Mouse (Mus musculus) liver, embryonic 16.5 days (tissue): ENCODE data around the gene Lman2. TPM values are rescaled to one million over a fixed set of nuclear protein-coding genes. Genes with fewer than 3 reads are reported as not detected.

Experiments
- ATAC-seq: fragments of 200-750 bp; cut with Nextera tagmentation; 2 replicates; pipeline ENCODE4 v1.8.0; 2017; ENCODE audit warnings: low read depth, mild to moderate bottlenecking, moderate number of reproducible peaks, moderate library complexity
- H3K27ac ChIP-seq: fragments of 300-500 bp; sonication (generic); 2 replicates; pipeline ENCODE4 v1.5.1; 2014; ENCODE audit warnings: mild to moderate bottlenecking, low read length
- H3K27me3 ChIP-seq: fragments of 300-500 bp; sonication (generic); 2 replicates; pipeline ENCODE4 v1.6.1; 2014; ENCODE audit warnings: low read depth, low read length, mixed read lengths; ENCODE audit not compliant: control insufficient read depth, insufficient read depth
- H3K36me3 ChIP-seq: fragments of 300-500 bp; sonication (generic); 2 replicates; pipeline ENCODE4 v1.6.1; 2014; ENCODE audit warnings: mild to moderate bottlenecking; ENCODE audit not compliant: control insufficient read depth, insufficient read depth
- H3K4me1 ChIP-seq: fragments of 300-500 bp; sonication (generic); 2 replicates; pipeline ENCODE4 v1.6.1; 2014; ENCODE audit warnings: low read depth, low read length, mixed read lengths; ENCODE audit not compliant: control insufficient read depth
- H3K4me2 ChIP-seq: fragments of 300-500 bp; sonication (generic); 2 replicates; pipeline ENCODE4 v1.6.1; 2014; ENCODE audit warnings: low read depth, low read length, mixed read lengths
- H3K4me3 ChIP-seq: fragments of 300-500 bp; sonication (generic); 2 replicates; pipeline ENCODE4 v1.5.1; 2014; ENCODE audit warnings: low read depth, mild to moderate bottlenecking, low read length
- H3K9ac ChIP-seq: fragments of 300-500 bp; sonication (generic); 2 replicates; pipeline ENCODE4 v1.6.1; 2014; ENCODE audit warnings: low read depth, low read length
- H3K9me3 ChIP-seq: fragments of 300-500 bp; sonication (generic); replicated peaks from 2 replicates; pipeline ENCODE4 v1.6.1; 2016; ENCODE audit warnings: low read length; ENCODE audit not compliant: control insufficient read depth
- WGBS: fragments of 180-500 bp; shearing (Covaris S2); extraction: QIAGEN DNeasy Blood & Tissue Kit; methylation state at CpG from one replicate; pipeline ENCODE4 v1.1.7; 2014; ENCODE audit not compliant: insufficient replicate concordance; 5-methylcytosine and 5-hydroxymethylcytosine counted together
- polyA plus RNA-seq: library from polyadenylated mRNA; unstranded; fragments of >200 nt; fragmentation: Nextera tagmentation; extraction: Ambion mirVana; gene quantifications from 2 replicates; pipeline ENCODE4 v1.2.1, GENCODE M21; 2015

Lman2 gene
- polyA plus RNA-seq, 1 experiment from 2014 or later: 55.5 TPM

GRCm38 (mm10) chr13:55330567-55331400, 31.8 kb downstream of the Lman2 start:
- Histone ChIP-seq H3K4me2 (peak overlapping the region; percentile 88), H3K27me3 (no peaks in the 10 kb centered on the region), H3K9ac (peak overlapping the region; percentile 90), H3K4me3 (peak overlapping the region; percentile 72), H3K36me3 (peaks cover 13% of the 10 kb centered on the region), H3K9me3 (no peaks in the 10 kb centered on the region), H3K4me1 (peaks cover 39% of the 10 kb centered on the region), H3K27ac (peak overlapping the region; percentile 96)
- 58% methylated on average over 14 of the region's 14 CpGs for WGBS
- ATAC-seq: peak; percentile 24

- H3K9ac ChIP-seq: peak within 1 kb of the TSS; percentile 90
- ATAC-seq: peak; percentile 86
- peak within 1 kb of the TSS; percentile 96 for H3K27ac ChIP-seq
- H3K4me2 ChIP-seq: peak within 1 kb of the TSS; percentile 88
- H3K4me3 ChIP-seq: peak within 1 kb of the TSS; percentile 72
- WGBS: under 1% methylated on average over 76 of the region's 82 CpGs
- no peaks in the 10 kb centered on the region for H3K9me3 ChIP-seq
- H3K4me1 ChIP-seq: peaks cover 39% of the 10 kb centered on the region
- H3K27me3 ChIP-seq: no peaks in the 10 kb centered on the region
- H3K36me3 ChIP-seq: peaks cover 21% of the 10 kb centered on the region
Measured at GRCm38 (mm10) chr13:55329683-55330566, 32.7 kb downstream of the Lman2 start, which contains the start of gene Mxd3. TSS of gene Mxd3 (minus strand) at chr13:55329823.

- ATAC-seq: peak; percentile 37
- WGBS: under 1% methylated on average over 28 of the region's 29 CpGs
- H3K4me1 ChIP-seq: peaks cover 40% of the 10 kb centered on the region
- H3K27me3 ChIP-seq: no peaks in the 10 kb centered on the region
- peak overlapping the region; percentile 88 for H3K4me2 ChIP-seq
- no peaks in the 10 kb centered on the region for H3K9me3 ChIP-seq
- H3K36me3 ChIP-seq: peaks cover 26% of the 10 kb centered on the region
- peak overlapping the region; percentile 96 for H3K27ac ChIP-seq
- peak overlapping the region; percentile 72 for H3K4me3 ChIP-seq
- H3K9ac ChIP-seq: peak overlapping the region; percentile 90
Measured at GRCm38 (mm10) chr13:55329109-55329682, 33.4 kb downstream of the Lman2 start.

GRCm38 (mm10) chr13:55328641-55329040, 33.9 kb downstream of the Lman2 start:
- no peak for ATAC-seq
- no peaks in the 10 kb centered on the region for H3K9me3 ChIP-seq
- H3K4me2 ChIP-seq: peak overlapping the region; percentile 88
- 76% methylated on average over 4 of the region's 4 CpGs for WGBS
- peaks cover 32% of the 10 kb centered on the region for H3K36me3 ChIP-seq
- H3K4me1 ChIP-seq: peaks cover 45% of the 10 kb centered on the region
- H3K4me3 ChIP-seq: peak overlapping the region; percentile 72
- H3K27me3 ChIP-seq: no peaks in the 10 kb centered on the region
- H3K9ac ChIP-seq: peak overlapping the region; percentile 90
- no peak overlapping the region for H3K27ac ChIP-seq

- Histone ChIP-seq H3K9ac (peak overlapping the region; percentile 90), H3K27me3 (no peaks in the 10 kb centered on the region), H3K4me2 (peak overlapping the region; percentile 88), H3K4me3 (peak overlapping the region; percentile 72), H3K4me1 (peaks cover 50% of the 10 kb centered on the region), H3K9me3 (no peaks in the 10 kb centered on the region), H3K36me3 (peaks cover 36% of the 10 kb centered on the region), H3K27ac (0 out of 2 replicates have a peak overlapping the region, but pooled peaks have one; percentile 49)
- 71% methylated on average over 6 of the region's 6 CpGs for WGBS
- ATAC-seq: no peak
Measured at GRCm38 (mm10) chr13:55328171-55328570, 34.4 kb downstream of the Lman2 start.

GRCm38 (mm10) chr13:55327633-55328032, 35.0 kb downstream of the Lman2 start:
- H3K4me3 ChIP-seq: peak overlapping the region; percentile 72
- ATAC-seq: 0 out of 2 replicates have a peak, but pooled peaks have one; percentile 5
- peak overlapping the region; percentile 88 for H3K4me2 ChIP-seq
- 0 out of 2 replicates have a peak overlapping the region, but pooled peaks have one; percentile 49 for H3K27ac ChIP-seq
- H3K27me3 ChIP-seq: no peaks in the 10 kb centered on the region
- peak overlapping the region; percentile 90 for H3K9ac ChIP-seq
- WGBS: 39% methylated on average over 8 of the region's 8 CpGs
- no peaks in the 10 kb centered on the region for H3K9me3 ChIP-seq
- peaks cover 36% of the 10 kb centered on the region for H3K36me3 ChIP-seq
- peaks cover 54% of the 10 kb centered on the region for H3K4me1 ChIP-seq

GRCm38 (mm10) chr13:55327169-55327568, 35.4 kb downstream of the Lman2 start:
- H3K9me3 ChIP-seq: no peaks in the 10 kb centered on the region
- peak overlapping the region; percentile 72 for H3K4me3 ChIP-seq
- peaks cover 54% of the 10 kb centered on the region for H3K4me1 ChIP-seq
- peak overlapping the region; percentile 88 for H3K4me2 ChIP-seq
- no peak for ATAC-seq
- no peaks in the 10 kb centered on the region for H3K27me3 ChIP-seq
- WGBS: 57% methylated on average over 4 of the region's 4 CpGs
- no peak overlapping the region for H3K27ac ChIP-seq
- no peak overlapping the region for H3K9ac ChIP-seq
- peaks cover 36% of the 10 kb centered on the region for H3K36me3 ChIP-seq

- Histone ChIP-seq H3K4me2 (no peak overlapping the region), H3K9me3 (no peaks in the 10 kb centered on the region), H3K27ac (no peak overlapping the region), H3K4me1 (peaks cover 55% of the 10 kb centered on the region), H3K4me3 (no peak overlapping the region), H3K36me3 (peaks cover 36% of the 10 kb centered on the region), H3K9ac (no peak overlapping the region), H3K27me3 (no peaks in the 10 kb centered on the region)
- WGBS: 80% methylated on average over 10 of the region's 11 CpGs
- ATAC-seq: no peak
Measured at GRCm38 (mm10) chr13:55325596-55325995, 37.0 kb downstream of the Lman2 start.
